Mouse (Mus musculus) left cerebral cortex, postnatal 25 days (tissue): ENCODE data around the gene Ehmt1. TPM values are rescaled to one million over a fixed set of nuclear protein-coding genes. Genes with fewer than 3 reads are reported as not detected.

Source experiments
- microRNA-seq, 2 experiments: library from miRNA; unstranded; fragments of <30 nt; microRNA quantifications; one replicate each; pipeline ENCODE4 v1.2.0; 2022
- total RNA-seq, 2 experiments: library from RNA; stranded (reverse); gene quantifications; 2 replicates each; pipeline ENCODE4 v1.2.3; 2021

The Ehmt1 gene
- total RNA-seq, 2 experiments from 2014 or later, result 52.2 to 56.3 TPM

Small RNA genes within 50 kb of the gene (microRNA-seq; reads per million reads assigned to microRNA genes)
- 0 reads per million in 2 experiments for gene Gm22875

Other genes starting within 250 kb of the Ehmt1 start
- 10 to 100 TPM; 87.9 to 95.9 TPM for gene Cacna1b, start 156.5 kb downstream of the Ehmt1 start, total RNA-seq
- gene Arrdc1, start 15.6 kb upstream of the Ehmt1 start, total RNA-seq, result 10 to 100 TPM; 12.8 to 15.5 TPM
- gene Zmynd19, start 30.2 kb upstream of the Ehmt1 start, total RNA-seq, result 10 to 100 TPM; 36.8 to 39.4 TPM
- gene Dph7, start 42.8 kb upstream of the Ehmt1 start, total RNA-seq, result 10 to 100 TPM; 27.5 to 33.5 TPM
- 10 to 100 TPM; 72.5 to 79.4 TPM for gene Mrpl41, start 55.5 kb upstream of the Ehmt1 start, total RNA-seq
- 10 to 100 TPM; 14.6 to 17.5 TPM for gene Pnpla7, start 56.4 kb upstream of the Ehmt1 start, total RNA-seq
- gene Nsmf, start 134.7 kb upstream of the Ehmt1 start, total RNA-seq, result 100 to 1,000 TPM; 472 to 481 TPM
- gene Entpd8, start 160.7 kb upstream of the Ehmt1 start, total RNA-seq, result not detected
- gene Noxa1, start 175.5 kb upstream of the Ehmt1 start, total RNA-seq, result not detected